Mouse (Mus musculus) adrenal gland, postnatal 14 days (tissue): ENCODE measurements around the gene Eri3. TPM values are rescaled to one million over a fixed set of nuclear protein-coding genes. Genes with fewer than 3 reads are reported as not detected.
A peak's percentile ranks its signal among the peaks of the same experiment; 100 is the strongest.

Experiments
- DNase-seq: peaks from one replicate; pipeline ENCODE4 v3.0.0; 2021; ENCODE audit warnings: mixed read lengths
- total RNA-seq: library from RNA; stranded (reverse); gene quantifications from 2 replicates; pipeline ENCODE4 v1.2.3, GENCODE M21; 2021

Gene Eri3
- total RNA-seq, 1 experiment from 2014 or later: 65.3 TPM

DNA sequence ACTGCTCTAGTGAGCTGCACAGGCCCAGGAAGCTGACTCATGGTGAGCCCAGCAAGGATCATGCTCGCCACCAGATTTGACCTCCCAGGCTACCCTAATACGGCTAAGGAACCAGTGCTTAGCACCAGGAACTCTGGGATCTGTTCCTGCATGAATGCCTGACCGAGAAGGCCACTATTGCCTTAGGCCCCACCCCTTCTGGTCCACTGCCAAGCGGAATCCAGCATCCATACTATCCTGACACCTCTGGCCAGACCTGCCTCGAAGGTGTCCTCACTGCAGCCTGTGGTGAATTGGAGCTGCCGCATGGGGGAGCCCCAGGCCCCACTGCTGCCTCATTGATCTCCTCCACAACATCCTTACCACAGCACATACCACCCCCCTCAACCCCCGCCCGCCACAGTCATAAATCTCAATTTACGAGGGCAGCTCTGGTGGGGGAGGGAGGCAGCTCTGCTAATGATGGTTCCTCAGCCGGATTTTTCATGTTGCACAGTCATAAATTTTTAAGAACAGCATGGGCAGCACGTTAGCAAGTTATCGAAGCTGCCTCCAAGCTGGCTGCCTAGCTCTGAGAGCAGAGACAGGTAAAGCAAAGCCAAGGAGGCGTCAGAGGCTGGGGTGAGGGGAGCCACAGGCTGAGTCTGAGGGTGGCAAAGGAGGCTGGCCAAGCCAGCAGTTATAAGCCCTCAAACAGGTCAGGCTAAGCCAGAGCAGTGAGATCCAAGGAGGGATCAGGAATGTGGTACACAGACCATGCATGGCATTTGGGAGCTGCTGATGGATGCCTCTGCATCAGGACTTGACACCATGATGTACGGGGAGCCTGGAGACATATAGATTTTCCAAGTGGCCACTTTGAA lies 108.6 kb downstream of the Eri3 start:
- DNase-seq: peak; percentile 61

DNA sequence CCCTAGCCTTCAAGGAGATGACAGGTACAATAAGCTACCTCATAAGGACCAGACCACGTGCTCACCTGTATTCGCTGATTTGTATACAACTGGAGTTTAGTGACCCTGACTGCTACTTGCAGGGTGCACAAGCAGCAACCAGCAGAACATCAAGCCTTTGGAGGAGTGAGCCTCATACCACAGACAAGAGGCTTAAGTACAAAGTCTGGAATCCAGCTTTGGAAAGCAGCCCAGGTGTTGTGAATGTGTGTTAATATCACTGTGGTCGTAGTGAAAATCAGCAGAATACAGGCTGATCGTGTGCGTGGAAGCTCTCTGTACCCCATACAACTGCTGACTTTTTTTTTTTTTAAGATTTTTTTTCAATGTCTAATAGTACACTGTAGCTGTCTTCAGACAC lies 109.8 kb downstream of the Eri3 start:
- no peak for DNase-seq

DNA sequence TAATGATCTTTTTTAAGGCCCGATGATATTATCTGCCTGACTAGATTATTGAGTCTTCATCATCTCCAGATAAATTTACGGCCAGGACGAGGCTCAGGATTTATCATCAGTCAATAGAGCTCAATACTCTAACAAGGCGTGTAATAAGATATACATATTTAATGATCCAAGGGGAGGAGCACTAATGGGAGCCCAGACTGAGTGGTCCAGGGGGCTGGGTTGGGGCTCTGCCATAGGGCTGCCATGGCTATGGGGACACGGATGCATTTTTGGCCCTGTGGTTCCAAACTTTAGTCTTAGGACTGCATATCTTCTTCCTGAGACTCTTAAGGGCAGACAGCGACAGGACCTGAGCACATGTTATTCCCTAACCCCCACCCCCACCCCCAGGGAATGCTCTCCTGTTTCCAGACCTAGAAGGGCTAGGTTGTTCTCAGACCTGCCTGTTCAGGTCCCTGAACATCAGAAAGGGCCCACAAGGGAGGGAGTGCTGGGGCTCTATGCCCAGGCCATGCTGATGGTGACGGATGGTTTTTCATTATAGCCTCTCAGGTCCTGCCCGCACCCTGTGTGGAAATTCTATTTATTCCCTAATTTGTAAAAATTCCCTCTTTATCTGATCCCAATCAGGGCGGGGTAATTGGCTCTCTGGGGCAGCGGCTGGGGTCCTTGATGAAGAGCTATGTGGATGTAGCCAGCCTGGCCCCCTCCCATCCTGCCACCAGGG lies 114.4 kb downstream of the Eri3 start:
- DNase-seq: no peak

DNA sequence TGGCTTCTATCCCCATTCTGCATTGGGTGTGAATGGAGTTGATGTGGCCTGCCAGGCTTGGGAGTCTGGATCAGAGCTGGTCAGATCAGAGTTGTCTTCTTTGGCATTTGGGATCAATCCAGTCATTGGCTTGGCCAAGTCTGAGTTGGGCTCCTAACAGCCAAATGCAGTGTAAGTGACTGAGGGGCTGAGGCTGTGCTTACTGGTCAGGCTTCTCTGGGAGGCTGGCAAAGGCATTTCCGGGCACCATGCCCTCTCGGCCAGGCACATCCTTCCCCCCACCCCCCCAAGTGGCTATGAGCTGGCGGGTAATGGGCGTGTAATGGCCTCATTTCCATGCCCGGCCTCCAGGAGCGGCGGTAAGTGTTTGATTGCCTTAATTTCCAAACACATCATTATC lies 115.4 kb downstream of the Eri3 start:
- DNase-seq: no peak

DNA sequence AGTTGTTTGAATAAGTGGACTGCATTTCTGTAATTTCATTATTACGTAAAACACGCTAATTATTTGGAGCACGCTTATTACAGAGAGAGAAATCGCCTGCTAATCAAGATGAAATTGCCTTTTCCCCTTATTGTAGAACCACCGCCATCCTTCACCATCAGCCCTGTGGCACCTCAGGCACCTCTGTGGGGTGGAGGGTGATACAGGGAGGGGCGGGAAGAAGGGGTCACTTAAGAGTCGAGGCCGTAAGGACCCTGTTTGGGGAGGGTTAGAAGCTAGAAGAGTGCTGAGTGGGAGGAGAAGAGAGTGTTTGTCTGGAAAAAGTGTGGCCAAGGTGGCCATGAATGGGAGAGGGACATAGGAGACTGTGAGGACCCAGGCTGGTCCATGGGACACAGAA lies 115.9 kb downstream of the Eri3 start:
- DNase-seq: no peak

DNA sequence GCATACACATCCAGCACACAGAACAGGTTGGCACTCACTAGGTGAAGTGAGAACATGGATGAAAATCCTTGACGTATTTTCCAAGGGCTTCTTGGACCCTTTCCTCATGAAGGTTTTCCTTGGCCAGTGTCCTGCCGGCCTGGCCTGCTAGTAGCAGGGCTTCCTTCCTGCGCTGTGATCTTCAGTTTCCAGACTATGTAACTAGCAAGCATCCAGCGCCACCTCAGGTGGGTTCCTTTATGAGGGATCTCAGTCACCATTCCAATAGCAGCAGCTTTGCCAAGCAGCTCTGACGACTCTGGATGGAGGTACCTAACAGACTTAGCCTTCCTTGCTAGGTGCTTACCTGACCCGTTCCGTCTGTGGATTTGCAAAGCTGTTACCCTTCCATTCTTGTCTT lies 119.7 kb downstream of the Eri3 start:
- no peak for DNase-seq

DNA sequence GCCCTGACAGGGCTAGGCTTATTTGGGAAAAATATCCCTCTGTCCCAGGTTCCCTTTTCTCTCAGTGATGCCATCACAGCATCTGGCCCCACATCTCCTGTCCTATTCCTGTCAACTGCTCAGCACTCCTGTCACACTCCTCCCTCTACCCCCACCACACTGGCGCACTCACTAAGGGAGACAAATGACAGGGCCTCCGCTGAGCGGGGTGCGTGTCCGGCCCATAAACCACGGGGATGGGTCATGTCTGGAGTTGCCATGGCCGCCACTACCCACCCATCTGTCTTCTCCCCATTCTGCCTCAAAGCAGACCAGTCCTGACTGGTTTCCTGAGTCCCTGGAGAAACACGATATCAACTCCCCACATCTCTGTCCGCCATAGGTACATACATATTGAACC lies 121.9 kb downstream of the Eri3 start:
- no peak for DNase-seq

DNA sequence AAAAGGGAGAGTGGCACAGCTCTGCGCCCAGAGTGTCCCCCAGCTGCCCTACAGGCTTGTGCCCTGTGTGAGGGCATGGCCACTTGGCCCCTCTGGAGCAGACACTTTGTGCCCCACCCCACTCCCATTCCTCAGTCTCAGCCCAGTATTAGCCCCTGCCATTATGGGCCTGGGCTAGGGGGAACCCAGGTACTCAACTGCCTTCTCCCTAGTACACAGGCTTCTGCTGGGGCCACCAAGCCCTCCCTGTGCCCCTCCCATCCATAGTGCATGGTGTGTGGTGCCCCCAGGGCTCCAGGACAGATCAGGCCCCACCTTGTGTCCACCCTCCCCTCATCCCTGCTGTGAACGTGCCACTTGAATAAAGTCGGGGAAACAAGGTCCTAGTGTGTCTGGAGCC lies 123.7 kb downstream of the Eri3 start:
- no peak for DNase-seq

DNA sequence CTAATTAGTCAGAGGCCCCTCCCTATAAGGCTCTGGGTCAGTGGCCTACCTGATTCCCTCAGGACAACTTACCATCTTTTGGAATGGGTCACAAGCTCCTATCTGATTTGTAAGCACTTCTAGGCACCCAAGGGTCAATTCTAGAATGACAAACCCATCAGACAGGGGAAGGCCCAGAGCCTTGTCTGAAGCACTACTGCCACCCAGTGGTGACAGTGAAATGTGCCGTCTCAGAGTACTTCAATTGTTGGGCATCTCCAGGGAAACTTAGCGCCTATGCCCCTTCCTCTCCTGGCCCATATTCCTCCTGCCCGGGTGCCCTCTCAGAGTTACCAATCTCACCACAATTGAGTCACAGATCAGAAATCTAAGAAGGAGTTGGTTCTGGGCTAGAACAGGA lies 126.7 kb downstream of the Eri3 start:
- peak; percentile 89 for DNase-seq

DNA sequence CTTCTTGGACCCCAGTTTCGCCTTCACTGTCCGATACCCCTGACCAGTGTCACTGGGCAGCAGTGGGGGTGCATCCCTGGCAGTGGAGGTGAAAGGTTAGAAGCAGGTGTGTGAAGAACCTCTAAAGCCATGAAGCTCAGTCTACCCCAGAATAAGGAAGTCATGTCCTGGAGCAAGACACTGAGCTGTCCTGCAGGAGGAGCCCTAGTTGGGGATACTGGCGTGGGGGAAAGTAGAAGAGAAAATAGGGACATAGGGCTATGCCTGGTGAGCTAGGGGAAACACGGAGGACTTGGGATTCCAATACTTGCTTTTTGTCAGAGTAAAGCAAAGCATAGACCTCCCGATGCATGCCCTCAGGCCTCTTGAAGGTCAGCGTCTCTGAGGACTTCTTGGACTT lies 130.8 kb downstream of the Eri3 start:
- no peak for DNase-seq

DNA sequence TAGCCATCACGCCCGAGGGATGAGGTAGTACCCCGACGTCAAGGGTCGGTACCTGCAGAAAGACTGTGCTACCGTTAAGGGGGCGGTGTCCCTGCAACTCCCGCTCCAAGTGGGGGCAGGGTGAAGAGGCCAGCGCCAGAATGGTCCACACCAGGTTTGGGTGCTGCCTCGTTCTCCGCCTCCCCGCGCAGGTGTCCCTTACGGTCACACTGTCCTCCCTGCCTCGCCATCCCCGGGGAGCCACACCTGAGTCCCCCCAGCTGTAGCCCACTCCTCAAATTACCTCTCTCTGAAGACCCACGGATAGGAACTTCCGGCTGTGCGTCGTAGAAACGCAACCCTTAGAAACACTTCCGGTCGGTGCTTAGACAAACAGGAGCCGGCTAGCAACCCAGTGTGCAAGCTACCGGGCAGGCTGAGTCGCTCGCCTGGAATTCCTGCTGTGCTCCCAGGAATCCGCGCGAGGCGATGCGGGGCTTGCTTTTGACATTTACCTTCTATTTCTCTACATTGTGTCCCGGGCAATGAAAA lies 131.8 kb downstream of the Eri3 start, which contains the start of gene Dmap1:
Dmap1 (minus strand) TSS at position 343 of the 531 bp plus-strand sequence.
- peak; percentile 89 for DNase-seq

DNA sequence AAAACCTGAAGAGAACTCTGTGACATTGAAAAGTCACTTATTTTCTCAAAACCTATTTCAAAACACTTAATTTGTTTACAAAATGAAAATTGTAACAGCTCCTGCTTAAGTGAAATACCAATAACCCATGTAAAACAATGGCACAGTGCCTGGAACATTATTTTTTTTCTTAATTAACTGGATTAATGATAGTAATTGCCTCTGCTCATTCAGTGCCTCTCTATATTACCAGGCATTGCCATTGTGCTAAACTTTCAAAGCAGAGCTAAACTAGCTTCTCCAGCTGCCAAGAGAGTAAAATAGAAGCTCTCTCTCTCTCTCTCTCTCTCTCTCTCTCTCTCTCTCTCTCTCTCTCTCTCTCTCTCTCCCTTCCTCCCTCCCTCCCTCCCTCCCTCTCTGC lies 132.3 kb downstream of the Eri3 start:
- no peak for DNase-seq

DNA sequence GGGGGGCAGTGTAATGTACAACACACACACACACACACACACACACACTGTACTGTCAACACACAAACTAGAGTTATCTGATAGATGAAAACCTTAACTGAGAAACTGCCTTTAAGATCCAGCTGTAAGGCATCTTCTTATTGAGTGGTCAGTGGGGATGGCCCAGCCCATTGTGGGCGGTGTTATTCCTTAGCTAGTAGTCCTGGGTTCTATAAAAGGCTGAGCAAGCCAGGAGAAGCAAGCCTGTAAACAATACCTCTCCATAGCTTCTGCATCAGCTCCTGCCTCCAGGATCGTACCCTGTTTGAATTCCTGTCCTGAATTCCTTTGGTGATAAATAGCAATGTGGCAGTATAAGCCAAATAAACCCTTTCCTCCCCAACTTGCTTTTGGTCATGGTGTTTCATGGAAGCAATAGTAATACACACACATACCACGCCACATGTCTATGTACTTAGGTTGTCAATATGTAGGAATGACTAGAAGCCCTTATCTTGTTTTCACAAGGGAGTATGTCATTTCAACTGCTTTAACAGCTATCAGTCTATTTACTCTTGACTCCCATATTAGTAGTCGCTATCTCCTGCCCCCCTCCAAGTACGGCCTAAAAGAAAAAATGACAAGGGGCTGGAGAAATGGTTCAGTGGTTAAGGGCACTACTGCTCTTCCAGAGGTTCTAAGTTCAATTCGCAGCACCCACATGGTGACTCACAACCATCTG lies 133.0 kb downstream of the Eri3 start:
- DNase-seq: no peak

DNA sequence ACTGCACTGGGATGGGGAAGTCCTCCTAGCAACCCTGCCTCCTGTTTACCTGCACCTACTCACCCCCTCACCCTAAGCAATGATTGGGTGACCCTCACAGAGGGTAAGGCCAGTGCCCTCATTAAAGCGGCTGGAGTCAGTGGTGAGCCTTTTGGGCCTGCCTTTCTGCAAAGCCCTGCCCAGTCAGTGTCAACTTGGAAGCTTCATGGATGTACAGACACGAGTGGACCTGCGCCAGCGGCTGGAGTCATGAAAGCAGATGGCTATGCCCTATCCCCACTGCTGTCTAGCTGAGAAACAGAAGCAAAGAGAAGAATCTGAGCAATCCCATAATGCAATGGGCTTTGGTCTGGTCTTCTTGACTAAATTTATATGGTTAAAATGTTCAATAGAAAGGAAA lies 136.2 kb downstream of the Eri3 start:
- no peak for DNase-seq

DNA sequence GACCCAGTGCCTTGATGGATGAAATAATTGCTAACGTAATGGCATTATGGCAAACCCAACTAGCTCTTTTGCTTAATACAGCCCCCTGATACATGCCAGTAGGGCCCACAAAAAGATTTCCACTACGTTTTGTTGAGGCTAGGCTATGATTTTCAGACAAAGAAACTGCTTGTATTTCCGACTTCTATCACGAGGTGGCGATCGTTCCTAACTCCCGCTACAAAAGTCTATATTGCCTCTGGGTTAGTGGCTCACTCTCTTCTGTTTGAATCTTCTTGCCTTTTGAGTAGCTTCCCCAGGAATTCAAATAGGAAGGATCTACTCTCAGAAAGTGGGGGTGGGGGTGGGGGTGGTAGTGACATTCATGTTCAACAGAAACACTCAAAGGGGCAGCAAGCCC lies 155.2 kb downstream of the Eri3 start:
- DNase-seq: peak; percentile 66

DNA sequence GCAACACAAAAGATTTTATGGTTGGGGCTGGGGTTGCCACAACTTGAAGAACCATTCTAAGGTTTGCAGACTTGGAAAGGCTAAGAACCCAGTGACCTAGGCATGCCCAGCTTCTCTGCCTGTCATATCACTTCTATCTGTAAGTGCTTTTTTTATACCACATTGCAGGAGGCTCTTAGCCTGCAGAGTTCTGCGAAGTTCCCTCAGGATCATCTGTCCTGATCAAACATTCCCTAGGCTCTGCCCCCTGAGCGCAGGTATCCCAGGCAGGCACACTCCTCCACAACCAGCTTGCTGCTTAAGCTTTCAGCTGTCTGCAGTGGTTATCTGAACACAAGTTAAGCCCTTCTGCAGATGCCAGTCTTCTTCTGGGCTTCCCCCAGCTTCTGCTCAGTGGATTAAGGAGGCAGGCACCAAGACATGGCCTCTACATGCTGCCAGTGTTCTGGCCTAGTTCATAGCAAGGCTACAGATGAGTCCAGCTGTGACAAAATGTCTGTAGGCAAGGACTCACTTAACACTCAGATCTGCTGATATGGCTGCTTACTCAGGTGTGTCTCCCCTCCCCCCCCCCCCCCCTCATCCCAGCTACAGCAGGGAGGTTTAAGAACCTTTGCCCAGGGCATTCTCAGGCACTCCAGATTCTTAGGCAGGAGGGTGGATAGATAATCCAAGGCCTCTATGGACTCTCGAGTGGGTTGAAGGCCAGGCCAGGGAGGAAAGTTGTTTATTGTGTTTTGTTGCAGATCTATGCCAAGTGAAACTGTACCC lies 158.8 kb downstream of the Eri3 start:
- no peak for DNase-seq

DNA sequence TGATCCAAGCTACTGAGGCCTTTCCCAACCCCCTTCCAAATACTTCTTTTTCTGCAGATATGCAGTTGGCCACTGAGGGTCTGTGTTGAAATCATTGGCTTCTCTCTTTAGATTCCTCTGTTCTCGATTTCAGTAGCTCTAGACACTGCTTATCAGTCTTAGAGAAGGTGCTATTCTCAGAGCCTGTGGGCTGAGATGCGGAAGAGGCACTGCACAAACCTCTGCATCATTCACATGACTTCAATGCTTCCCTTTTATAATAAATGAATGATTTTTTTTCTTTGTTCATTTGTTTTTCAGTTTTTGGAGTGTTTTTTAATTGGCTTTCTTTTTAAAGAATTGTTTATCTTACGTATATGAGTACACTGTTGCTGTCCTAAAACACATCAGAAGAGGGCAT lies 162.1 kb downstream of the Eri3 start:
- DNase-seq: no peak

DNA sequence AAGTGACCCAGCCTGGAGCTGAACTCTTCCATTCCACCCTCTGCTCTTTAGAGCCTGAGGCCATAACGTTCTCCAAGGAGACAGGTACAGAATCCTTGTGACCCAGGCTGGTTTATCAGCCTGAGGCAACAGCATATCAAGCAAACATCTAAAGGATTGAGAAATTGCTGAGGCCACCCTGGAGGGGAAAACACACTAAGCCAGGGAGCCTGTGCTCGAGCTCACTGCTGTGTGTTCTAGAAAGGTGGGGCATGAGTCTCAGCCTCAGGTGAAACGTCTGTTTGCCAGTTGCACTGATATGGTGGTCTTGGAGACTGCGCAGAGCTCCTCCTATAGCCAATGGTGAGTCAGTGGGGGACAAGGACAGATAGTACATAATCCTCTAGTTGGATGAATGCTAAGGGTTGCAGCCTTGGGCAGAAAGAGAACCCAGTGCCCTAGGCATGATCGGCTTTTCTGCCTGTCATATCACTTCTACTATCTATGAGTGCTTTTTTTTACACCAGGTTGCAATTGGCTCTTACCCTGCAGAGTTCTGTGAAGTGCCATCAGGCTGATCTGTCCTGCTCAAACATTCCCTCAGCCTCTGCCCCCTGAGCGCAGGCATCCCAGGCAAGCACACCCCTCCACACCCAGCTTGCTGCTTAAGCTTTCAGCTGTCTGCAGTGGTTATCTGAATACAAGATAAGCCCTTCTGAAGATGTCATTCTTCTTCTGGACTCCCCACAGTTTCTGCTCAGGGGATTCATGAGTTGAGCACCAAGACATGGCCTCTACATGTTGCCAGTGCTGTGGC lies 163.3 kb downstream of the Eri3 start:
- no peak for DNase-seq
